Mouse (Mus musculus) heart, embryonic 12.5 days (tissue): ENCODE data around the gene Gstm6. TPM values are rescaled to one million over a fixed set of nuclear protein-coding genes. Genes with fewer than 3 reads are reported as not detected.

Experiments used
- ATAC-seq: fragments of 200-750 bp; cut with Nextera tagmentation; 2 replicates; pipeline ENCODE4 v1.8.0; 2017; ENCODE audit warnings: moderate TSS enrichment, moderate library complexity; ENCODE audit not compliant: insufficient number of reproducible peaks, low FRiP score
- H3K27ac ChIP-seq: fragments of 300-500 bp; sonication (generic); 2 replicates; pipeline ENCODE4 v1.5.1; 2016; ENCODE audit warnings: mild to moderate bottlenecking, moderate library complexity; ENCODE audit not compliant: poor library complexity, severe bottlenecking
- H3K27me3 ChIP-seq: fragments of 300-500 bp; sonication (generic); replicated peaks from 2 replicates; pipeline ENCODE4 v1.6.1; 2016; ENCODE audit warnings: mild to moderate bottlenecking, moderate library complexity
- H3K36me3 ChIP-seq: fragments of 300-500 bp; sonication (generic); 2 replicates; pipeline ENCODE4 v1.6.1; 2016; ENCODE audit warnings: mild to moderate bottlenecking, moderate library complexity
- H3K4me1 ChIP-seq: fragments of 300-500 bp; sonication (generic); replicated peaks from 2 replicates; pipeline ENCODE4 v1.6.1; 2016; ENCODE audit warnings: mild to moderate bottlenecking
- H3K4me2 ChIP-seq: fragments of 300-500 bp; sonication (generic); 2 replicates; pipeline ENCODE4 v1.6.1; 2016; ENCODE audit warnings: mild to moderate bottlenecking, moderate library complexity
- H3K4me3 ChIP-seq: fragments of 300-500 bp; sonication (generic); 2 replicates; pipeline ENCODE4 v1.5.1; 2016; ENCODE audit warnings: mild to moderate bottlenecking
- H3K9ac ChIP-seq: fragments of 300-500 bp; sonication (generic); 2 replicates; pipeline ENCODE4 v1.6.1; 2016; ENCODE audit warnings: mild to moderate bottlenecking, moderate library complexity
- H3K9me3 ChIP-seq: fragments of 300-500 bp; sonication (generic); replicated peaks from 2 replicates; pipeline ENCODE4 v1.6.1; 2016; ENCODE audit warnings: mild to moderate bottlenecking, moderate library complexity
- WGBS: fragments of 180-500 bp; shearing (Covaris S2); methylation state at CpG from one replicate; pipeline ENCODE4 v1.1.7; 2016; 5-methylcytosine and 5-hydroxymethylcytosine counted together
- polyA plus RNA-seq: library from polyadenylated mRNA; unstranded; fragments of >200 nt; fragmentation: Nextera tagmentation; extraction: Ambion mirVana; gene quantifications from 2 replicates; pipeline ENCODE4 v1.2.1, GENCODE M21; 2016

The Gstm6 gene
- polyA plus RNA-seq, 1 experiment from 2014 or later: 9.8 TPM

DNA sequence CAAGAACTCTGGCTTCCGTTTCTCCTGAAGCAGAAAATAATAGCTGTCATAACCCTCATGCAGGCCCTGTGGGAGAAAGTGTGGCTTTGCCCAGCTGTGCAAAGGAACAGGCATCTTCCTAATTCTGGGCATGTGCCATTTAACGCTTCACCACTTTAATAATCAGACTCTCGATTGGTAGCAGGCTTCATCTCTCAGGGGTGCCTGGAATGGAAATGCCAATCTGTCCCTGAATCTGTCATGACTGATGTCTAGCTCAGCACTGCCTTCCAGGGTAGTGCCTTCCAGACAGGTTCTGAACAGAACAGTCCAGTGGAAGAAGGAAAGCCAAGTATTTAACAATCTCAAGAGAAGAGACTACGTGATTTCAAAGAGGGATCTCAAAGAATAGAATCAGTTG, 2.3 kb downstream of the Gstm6 start:
- no peak overlapping the region for H3K27ac ChIP-seq

DNA sequence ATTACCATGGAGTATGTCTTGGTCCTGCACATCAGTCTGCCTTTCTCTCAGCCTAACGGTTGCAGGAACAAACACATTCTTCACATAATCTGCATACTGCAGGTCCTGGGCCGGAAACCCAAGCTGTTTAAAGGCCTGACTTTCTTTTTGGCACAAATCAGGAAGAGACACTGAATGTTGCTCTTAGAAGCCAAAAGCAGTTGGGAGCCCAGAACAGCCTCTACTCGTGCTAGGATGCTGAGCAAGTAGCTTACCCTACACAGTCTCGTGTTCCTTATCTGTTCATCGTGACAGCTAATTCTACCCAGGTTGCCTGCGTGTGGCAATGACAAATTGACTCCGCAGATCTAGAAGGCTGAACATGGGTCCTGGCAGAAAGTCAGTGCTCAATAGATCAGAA, 3.0 kb downstream of the Gstm6 start:
- H3K9me3 ChIP-seq: no peaks in the 10 kb centered on the region
- no peak overlapping the region for H3K27ac ChIP-seq
- no peak overlapping the region for H3K4me3 ChIP-seq
- no peak overlapping the region for H3K4me2 ChIP-seq
- no peaks in the 10 kb centered on the region for H3K27me3 ChIP-seq
- no peak for ATAC-seq
- H3K9ac ChIP-seq: no peak overlapping the region
- H3K36me3 ChIP-seq: no peaks in the 10 kb centered on the region
- WGBS: 39% methylated on average over 7 of the region's 7 CpGs
- peaks cover 31% of the 10 kb centered on the region for H3K4me1 ChIP-seq

More for the DNA sequence above, 2.3 kb downstream of the Gstm6 start:
- WGBS: 67% methylated on average over 4 of the region's 4 CpGs
- Histone ChIP-seq H3K4me1 (peaks cover 25% of the 10 kb centered on the region), H3K27me3 (no peaks in the 10 kb centered on the region), H3K4me2 (no peak overlapping the region), H3K9me3 (no peaks in the 10 kb centered on the region), H3K4me3 (no peak overlapping the region), H3K9ac (no peak overlapping the region), H3K36me3 (no peaks in the 10 kb centered on the region)
- ATAC-seq: no peak

DNA sequence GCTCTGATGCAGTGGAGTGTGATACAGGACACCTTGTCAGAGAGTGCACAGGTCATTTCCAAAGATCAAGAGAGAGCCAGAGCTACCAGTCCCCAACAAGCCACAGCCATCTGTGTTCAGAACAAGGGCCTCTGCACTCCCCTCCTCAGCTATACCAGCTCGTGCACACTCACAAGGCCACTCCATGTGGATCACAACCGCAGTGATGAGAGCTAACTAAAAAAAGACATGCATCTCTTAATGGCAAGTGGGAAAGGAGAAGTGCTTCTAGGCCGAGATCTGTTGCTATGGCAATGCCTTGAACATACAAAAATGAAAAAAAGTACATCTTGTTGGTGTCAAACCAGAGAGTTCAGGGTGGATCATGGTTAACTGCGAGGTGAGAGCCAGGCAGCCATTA, 3.7 kb downstream of the Gstm6 start:
- Histone ChIP-seq H3K4me1 (peaks cover 34% of the 10 kb centered on the region), H3K4me2 (no peak overlapping the region), H3K4me3 (no peak overlapping the region), H3K9me3 (no peaks in the 10 kb centered on the region), H3K36me3 (no peaks in the 10 kb centered on the region), H3K27ac (no peak overlapping the region), H3K27me3 (no peaks in the 10 kb centered on the region), H3K9ac (no peak overlapping the region)
- WGBS: 67% methylated on average over 4 of the region's 4 CpGs
- ATAC-seq: no peak

DNA sequence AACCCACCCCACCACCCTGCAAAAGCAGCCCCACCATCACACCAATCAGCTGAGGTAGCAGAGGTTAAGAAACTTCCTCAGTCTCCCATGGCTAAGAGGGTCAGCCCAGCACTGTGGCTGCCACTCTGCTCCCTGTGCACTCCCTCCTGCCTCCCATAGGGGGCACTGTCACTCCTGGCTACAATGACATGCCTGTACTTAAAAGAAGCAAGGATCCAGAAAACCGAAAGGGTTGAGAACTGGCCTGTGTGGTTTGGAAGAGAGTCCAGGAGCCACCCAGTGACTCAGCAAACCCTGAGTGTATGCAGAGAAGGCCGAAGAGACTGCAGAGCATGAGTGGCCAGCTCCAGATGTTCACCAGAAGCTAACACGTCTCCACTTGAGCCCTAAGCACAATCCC, 4.1 kb downstream of the Gstm6 start:
- no peaks in the 10 kb centered on the region for H3K9me3 ChIP-seq
- 52% methylated on average over 3 of the region's 3 CpGs for WGBS
- ATAC-seq: no peak; the same call in 1 of the 2 replicates

DNA sequence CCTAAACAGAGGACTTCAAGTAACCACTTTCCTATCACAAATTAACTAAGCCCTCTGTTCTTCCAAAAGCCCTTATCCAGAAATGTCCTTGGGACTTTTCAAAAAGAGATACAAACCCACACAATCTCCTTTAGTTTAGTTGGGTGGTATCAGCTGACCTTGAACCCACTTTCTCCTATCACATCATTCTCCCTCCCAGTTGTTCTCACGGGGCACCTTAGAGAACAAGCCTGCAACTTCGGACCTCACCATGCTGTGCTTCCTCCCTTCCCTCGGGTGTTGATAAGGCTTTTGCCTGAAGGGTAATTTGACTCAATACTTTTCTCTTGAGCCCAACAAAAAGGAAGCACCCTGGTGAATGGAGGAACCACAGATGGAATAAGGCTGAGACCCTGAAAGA, 7.7 kb downstream of the Gstm6 start:
- H3K27me3 ChIP-seq: peaks cover 6% of the 10 kb centered on the region; the same call in 1 of the 2 replicates
- peaks cover 33% of the 10 kb centered on the region for H3K4me1 ChIP-seq
- no peak overlapping the region for H3K9ac ChIP-seq
- 14% methylated on average over 3 of the region's 3 CpGs for WGBS
- no peak overlapping the region for H3K4me2 ChIP-seq
- no peaks in the 10 kb centered on the region for H3K9me3 ChIP-seq
- H3K4me3 ChIP-seq: no peak overlapping the region
- no peak overlapping the region for H3K27ac ChIP-seq
- H3K36me3 ChIP-seq: no peaks in the 10 kb centered on the region
- no peak for ATAC-seq

More for the DNA sequence above, 4.1 kb downstream of the Gstm6 start:
- Histone ChIP-seq H3K4me1 (peaks cover 35% of the 10 kb centered on the region), H3K27me3 (no peaks in the 10 kb centered on the region; the same call in 1 of the 2 replicates), H3K27ac (no peak overlapping the region), H3K4me2 (no peak overlapping the region), H3K36me3 (no peaks in the 10 kb centered on the region), H3K9ac (no peak overlapping the region), H3K4me3 (no peak overlapping the region)

DNA sequence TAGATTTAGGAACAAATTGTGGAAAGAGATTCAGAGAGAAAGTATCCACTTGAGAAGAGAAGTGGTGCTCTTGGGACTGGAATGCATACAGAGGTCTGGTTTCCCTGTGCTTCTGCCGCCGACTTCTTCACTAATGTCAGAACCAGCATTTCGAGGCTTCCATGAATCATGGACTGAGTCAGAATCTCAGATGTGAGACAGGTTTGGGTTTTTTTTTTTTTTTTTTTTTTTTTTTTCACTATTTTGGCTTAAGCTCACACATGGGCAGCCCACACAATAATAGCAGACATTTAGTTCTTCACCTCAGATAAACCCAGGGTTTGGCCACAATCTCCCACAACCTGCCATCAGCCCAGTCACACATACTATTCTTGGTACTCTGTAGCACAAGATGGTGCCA, 8.3 kb downstream of the Gstm6 start:
- 53% methylated on average over 3 of the region's 3 CpGs for WGBS
- peaks cover 28% of the 10 kb centered on the region for H3K4me1 ChIP-seq

DNA sequence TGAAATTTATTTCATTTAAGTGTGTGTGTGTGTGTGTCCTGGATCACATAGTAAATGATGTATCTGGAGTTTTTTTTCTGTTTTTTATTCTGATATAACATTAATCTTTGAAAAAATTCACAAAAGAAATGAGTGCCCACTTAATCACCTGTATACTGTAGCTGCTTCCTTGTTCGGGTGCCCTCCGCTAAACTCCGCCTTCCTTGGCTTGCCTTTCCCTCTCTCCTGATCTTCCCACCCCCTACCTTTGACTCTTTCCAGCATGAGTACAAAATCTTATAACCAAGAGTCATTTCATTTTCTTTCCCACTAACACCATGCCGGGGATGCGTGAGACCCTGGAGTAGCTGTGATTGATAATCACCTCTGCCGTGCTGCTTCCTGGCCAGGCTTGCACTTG, 11.4 kb downstream of the Gstm6 start:
- H3K9ac ChIP-seq: no peak overlapping the region
- no peak for ATAC-seq
- H3K27ac ChIP-seq: no peak overlapping the region
- peaks cover 6% of the 10 kb centered on the region; the same call in 1 of the 2 replicates for H3K27me3 ChIP-seq
- no peak overlapping the region for H3K4me2 ChIP-seq
- WGBS: 64% methylated on average over 6 of the region's 6 CpGs
- H3K4me3 ChIP-seq: no peak overlapping the region
- H3K4me1 ChIP-seq: peaks cover 18% of the 10 kb centered on the region
- H3K36me3 ChIP-seq: no peaks in the 10 kb centered on the region
- H3K9me3 ChIP-seq: no peaks in the 10 kb centered on the region

More for the DNA sequence above, 8.3 kb downstream of the Gstm6 start:
- no peak for ATAC-seq
- no peak overlapping the region for H3K9ac ChIP-seq
- H3K4me2 ChIP-seq: no peak overlapping the region
- no peaks in the 10 kb centered on the region for H3K36me3 ChIP-seq
- no peak overlapping the region for H3K27ac ChIP-seq
- no peaks in the 10 kb centered on the region for H3K9me3 ChIP-seq
- H3K27me3 ChIP-seq: peaks cover 6% of the 10 kb centered on the region; the same call in 1 of the 2 replicates
- no peak overlapping the region for H3K4me3 ChIP-seq

DNA sequence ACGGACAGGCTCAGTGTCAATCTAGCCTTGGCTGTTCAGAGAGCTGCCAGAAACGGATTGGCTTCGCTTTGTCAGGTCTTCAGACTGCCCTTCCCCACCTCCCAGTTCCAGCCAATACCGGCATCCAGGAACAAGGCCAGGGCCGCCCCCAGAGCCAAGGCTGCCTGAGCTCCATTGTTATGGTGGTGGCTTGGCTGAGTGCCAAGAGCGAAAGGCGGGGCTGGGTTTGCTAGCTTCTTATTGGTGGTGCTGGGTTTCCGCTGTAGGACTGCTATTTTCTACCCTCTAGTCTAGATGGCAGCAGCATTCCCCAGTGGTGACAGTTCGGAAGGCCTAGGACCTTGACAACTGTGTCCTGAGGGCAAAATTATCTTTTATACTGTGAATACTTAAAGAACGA, 11.9 kb downstream of the Gstm6 start, which contains the start of gene Gstm7:
Gstm7 (minus strand) TSS at position 148 of the 400 bp plus-strand sequence.
- peak; percentile 92 for ATAC-seq
- peak within 1 kb of the TSS; percentile 28; the same call in 1 of the 2 replicates for H3K9ac ChIP-seq

DNA sequence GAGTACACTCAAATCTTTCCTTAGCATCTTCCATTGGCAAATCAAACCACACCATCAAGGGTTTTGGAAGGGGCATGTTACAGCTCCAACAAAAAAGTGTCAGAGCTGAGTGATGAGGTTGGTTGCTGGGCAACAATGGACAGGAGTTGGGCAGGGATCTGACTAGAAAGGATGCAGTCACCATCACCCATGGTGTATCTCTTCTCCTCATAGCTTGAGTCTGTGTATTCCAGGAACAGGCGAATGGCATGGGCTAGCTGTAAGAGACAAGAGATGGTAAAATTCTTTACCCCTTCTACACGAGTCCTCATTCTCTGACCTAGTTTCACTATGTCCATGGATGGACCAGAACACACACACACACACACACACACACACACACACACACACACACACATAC, 12.4 kb downstream of the Gstm6 start:
- ATAC-seq: no peak
- H3K4me3 ChIP-seq: peak overlapping the region; percentile 29
- peak overlapping the region; percentile 43 for H3K27ac ChIP-seq
- H3K27me3 ChIP-seq: peaks cover 7% of the 10 kb centered on the region; the same call in 1 of the 2 replicates
- H3K4me1 ChIP-seq: peaks cover 18% of the 10 kb centered on the region
- peak overlapping the region; percentile 28; the same call in 1 of the 2 replicates for H3K9ac ChIP-seq
- H3K4me2 ChIP-seq: peak overlapping the region; percentile 60
- no peaks in the 10 kb centered on the region for H3K36me3 ChIP-seq
- WGBS: 87% methylated on average over 2 of the region's 2 CpGs
- no peaks in the 10 kb centered on the region for H3K9me3 ChIP-seq

More for the DNA sequence above, 11.9 kb downstream of the Gstm6 start, which contains the start of gene Gstm7:
- under 1% methylated on average over 10 of the region's 10 CpGs for WGBS
- Histone ChIP-seq H3K4me3 (peak within 1 kb of the TSS; percentile 29), H3K27me3 (peaks cover 6% of the 10 kb centered on the region; the same call in 1 of the 2 replicates), H3K4me2 (peak within 1 kb of the TSS; percentile 60), H3K4me1 (peaks cover 18% of the 10 kb centered on the region), H3K36me3 (no peaks in the 10 kb centered on the region), H3K9me3 (no peaks in the 10 kb centered on the region), H3K27ac (peak within 1 kb of the TSS; percentile 43)

DNA sequence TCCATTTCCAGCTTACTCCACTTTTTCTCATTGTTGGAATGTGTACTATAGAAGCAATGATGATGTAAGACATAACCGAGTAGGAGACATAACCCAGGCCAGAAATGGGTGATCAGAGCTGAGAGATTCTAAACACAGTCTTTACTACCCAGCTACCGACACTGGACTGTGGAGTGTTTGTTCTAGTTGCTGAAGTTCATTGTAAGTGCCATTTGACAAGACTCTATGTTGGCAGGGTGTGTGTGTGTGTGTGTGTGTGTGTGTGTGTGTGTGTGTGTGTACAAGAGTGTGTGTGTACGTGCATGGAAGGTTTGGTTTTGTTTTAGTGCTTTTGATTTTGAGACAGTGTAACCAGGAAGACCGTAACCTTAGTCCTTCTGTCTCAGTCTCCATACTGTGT, 13.8 kb downstream of the Gstm6 start:
- ATAC-seq: no peak
- peaks cover 8% of the 10 kb centered on the region; the same call in 1 of the 2 replicates for H3K4me1 ChIP-seq
- no peak overlapping the region for H3K4me3 ChIP-seq
- peaks cover 10% of the 10 kb centered on the region; the same call in 1 of the 2 replicates for H3K27me3 ChIP-seq
- H3K4me2 ChIP-seq: no peak overlapping the region
- no peaks in the 10 kb centered on the region for H3K9me3 ChIP-seq
- H3K9ac ChIP-seq: no peak overlapping the region
- H3K36me3 ChIP-seq: no peaks in the 10 kb centered on the region
- H3K27ac ChIP-seq: no peak overlapping the region
- WGBS: 72% methylated on average over 4 of the region's 4 CpGs

DNA sequence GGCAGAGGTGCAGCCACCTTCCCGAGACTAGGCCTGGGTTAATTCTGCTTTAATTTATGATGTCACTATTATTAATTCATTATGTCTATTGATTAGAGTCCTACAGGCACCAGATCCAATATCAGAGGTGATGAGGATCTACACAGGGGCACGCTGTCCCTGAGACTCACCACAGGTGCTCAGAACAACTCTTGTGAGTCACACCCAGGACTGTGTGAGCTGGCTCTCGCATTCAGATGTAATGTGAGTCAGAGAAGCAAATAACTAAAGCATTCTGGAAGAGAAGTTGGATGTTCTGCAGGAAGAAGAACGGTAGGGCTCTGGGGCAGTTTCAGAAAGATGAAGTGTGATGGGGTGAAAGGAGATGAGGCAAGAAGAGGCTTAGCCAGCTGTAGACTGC, 14.3 kb downstream of the Gstm6 start:
- no peaks in the 10 kb centered on the region for H3K36me3 ChIP-seq
- peaks cover 8% of the 10 kb centered on the region; the same call in 1 of the 2 replicates for H3K4me1 ChIP-seq
- H3K4me3 ChIP-seq: no peak overlapping the region
- no peak overlapping the region for H3K4me2 ChIP-seq
- no peak for ATAC-seq
- no peak overlapping the region for H3K9ac ChIP-seq
- WGBS: 73% methylated on average over 4 of the region's 4 CpGs
- H3K27me3 ChIP-seq: peaks cover 9% of the 10 kb centered on the region; the same call in 1 of the 2 replicates
- H3K9me3 ChIP-seq: no peaks in the 10 kb centered on the region
- no peak overlapping the region for H3K27ac ChIP-seq

DNA sequence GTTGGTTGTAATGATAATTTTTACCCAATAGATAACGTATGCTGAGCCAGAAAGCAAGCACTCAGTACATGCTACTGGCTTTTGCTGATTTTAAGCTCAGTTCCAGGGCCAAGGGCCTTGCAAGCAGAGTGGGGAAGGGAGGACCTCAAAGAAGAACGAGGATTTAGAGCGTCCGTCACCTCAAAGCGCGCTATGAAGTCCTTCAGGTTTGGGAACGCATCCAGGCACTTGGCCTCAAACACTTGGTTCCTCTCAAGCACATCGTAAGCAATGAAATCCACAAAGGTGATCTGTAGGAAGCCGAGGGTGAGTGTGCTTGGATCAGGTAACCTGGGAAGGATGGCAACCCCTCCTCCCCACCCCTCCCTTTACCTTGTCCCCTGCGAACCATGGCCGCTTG, 14.9 kb downstream of the Gstm6 start:
- Histone ChIP-seq H3K27me3 (0 out of 2 replicates have a peak, but pooled peaks cover 5% of the 10 kb centered on the region), H3K9ac (no peak overlapping the region), H3K9me3 (no peaks in the 10 kb centered on the region), H3K36me3 (no peaks in the 10 kb centered on the region), H3K4me3 (no peak overlapping the region), H3K4me1 (peaks cover 8% of the 10 kb centered on the region; the same call in 1 of the 2 replicates), H3K27ac (no peak overlapping the region), H3K4me2 (no peak overlapping the region)
- WGBS: 81% methylated on average over 11 of the region's 11 CpGs
- ATAC-seq: no peak
